Mouse (Mus musculus) myocyte (in vitro differentiated cells): Measurements from ENCODE around the gene Trabd2b.

Experiments used
- CEBPB ChIP-seq: IDR thresholded peaks from 2 replicates; pipeline ENCODE4 v1.6.1; 2011; ENCODE audit warnings: mild to moderate bottlenecking, moderate library complexity; ENCODE audit not compliant: poor library complexity, insufficient read depth, severe bottlenecking
- E2F4 ChIP-seq: IDR thresholded peaks from one replicate; pipeline ENCODE4 v1.6.1; 2011; ENCODE audit warnings: mild to moderate bottlenecking, control low read depth, moderate library complexity; ENCODE audit not compliant: insufficient read depth
- MYOD1 ChIP-seq, 3 experiments: IDR thresholded peaks; one replicate each; pipeline ENCODE4 v1.6.1; 2011; ENCODE audit warnings: control low read depth in 2 of 3, low read depth in 2 of 3, mild to moderate bottlenecking in 2 of 3, moderate library complexity in 1 of 3; ENCODE audit not compliant: insufficient read length in 2 of 3, control insufficient read depth in 1 of 3
- POLR2A ChIP-seq: IDR thresholded peaks from one replicate; pipeline ENCODE4 v1.6.1; 2011; ENCODE audit warnings: low read depth, mild to moderate bottlenecking, control low read depth, moderate library complexity; ENCODE audit not compliant: insufficient read length
- POLR2AphosphoS2 ChIP-seq: IDR thresholded peaks from one replicate; pipeline ENCODE4 v1.6.1; 2011; ENCODE audit warnings: low read depth, control low read depth; ENCODE audit not compliant: insufficient read length
- USF1 ChIP-seq: IDR thresholded peaks from one replicate; pipeline ENCODE4 v1.6.1; 2011; ENCODE audit warnings: low read depth, mild to moderate bottlenecking, control low read depth, moderate library complexity

GRCm38 (mm10) chr4:114519321-114519720 lies 112.8 kb downstream of the Trabd2b start:
- no peak for TF ChIP-seq POLR2A
- no peak for TF ChIP-seq USF1
- TF ChIP-seq CEBPB, result no peak
- no peak for TF ChIP-seq POLR2AphosphoS2
- TF ChIP-seq E2F4, result no peak
- no peak for TF ChIP-seq MYOD1 (IDR thresholded peaks at IDR 0.05; ENCODE audit: control insufficient read depth in 1 of 3, insufficient read length in 2 of 3, low read depth in 2 of 3)
